In genomic region chr17:7883126-7883525, GRCm38 (mm10) we compare ENCODE assay signal across 19 mouse cellular contexts. TPM values are rescaled to one million over a fixed set of nuclear protein-coding genes. Genes with fewer than 3 reads are reported as not detected.
A peak's percentile ranks its signal among the peaks of the same experiment; 100 is the strongest.
DNase-seq lines count a peak whose midpoint lies in the region.
"Had no signal": no experiment of that assay in that cellular context is flagged by ENCODE, and none has a peak within 500 bp of the region (broad histone marks: within the 10 kb centered on the region; RNA-seq: fewer than 3 reads in every experiment).

No protein-coding gene starts in this region.

- intact Hi-C loops in heart, postnatal 36 days (cut with DNase I): no loop called here
- intact Hi-C loops in left cerebral cortex, postnatal 14 days (cut with DNase I): no loop called here

- DNase-seq in heart, adult 11 months: peak; percentile 30
- no peak for DNase-seq in heart, postnatal 36 days
- peak; percentile 54 for DNase-seq in R1 (ENCODE audit: low read depth, low spot score)
- peak; percentile 61 for DNase-seq in ZHBTc4 (ENCODE audit: low read depth, low spot score)
- peak; percentile 48 for DNase-seq in induced T-regulatory cell, adult 2 months (ENCODE audit: low read depth)
- DNase-seq in cerebellum, adult 9-11 months: no peak
- DNase-seq in left cerebral cortex, postnatal 14 days (ENCODE audit: low spot score in 2 of 2): no peak
- no peak for DNase-seq in frontal cortex, postnatal 10 days (ENCODE audit: low spot score in 2 of 2)
- DNase-seq: adrenal gland, adult 2 months; adrenal gland, adult 8-10 months; adrenal gland, postnatal 10 days; adrenal gland, postnatal 14 days; adrenal gland, postnatal 25 days; adrenal gland, postnatal 36 days; B cell, adult 2 months; cerebellum, adult 11 months; cerebellum, adult 11-12 months; cerebellum, adult 18-20 months; cerebellum, adult 2 months had no signal

RNA-seq across cellular contexts. Expression of gene Tagap, which starts 42.7 kb away (rescaled TPM):
- total RNA-seq in heart, postnatal 36 days (2021): 1 to 10 TPM; 2.3 to 3.3 TPM
- total RNA-seq in left cerebral cortex, postnatal 14 days (2021): 1 to 10 TPM; 4.9 TPM

RNA-seq across cellular contexts. Expression of gene Fndc1, which starts 56.0 kb away (rescaled TPM):
- 10 to 100 TPM; 17.9 to 23.7 TPM for total RNA-seq in heart, postnatal 36 days (2021)
- 10 to 100 TPM in 1 of 2 experiments, 1 to 10 TPM in 1; 9.2 to 11.8 TPM for total RNA-seq in left cerebral cortex, postnatal 14 days (2021)

Comparison
In these comparisons a context has a peak if more than half of its experiments do, and no peak if none do; other contexts are left out.
1. DNase-seq: peak in heart, adult 11 months (single experiment), R1 (single experiment), ZHBTc4 (single experiment) and induced T-regulatory cell, adult 2 months (single experiment); none in heart, postnatal 36 days (0 of 2), cerebellum, adult 9-11 months (single experiment), left cerebral cortex, postnatal 14 days (0 of 2) and frontal cortex, postnatal 10 days (0 of 2).